Mouse (Mus musculus): ENCODE measurements around the gene Fer1l4. TPM values are rescaled to one million over a fixed set of nuclear protein-coding genes. Genes with fewer than 3 reads are reported as not detected.
A peak's percentile ranks its signal among the peaks of the same experiment; 100 is the strongest.

The Fer1l4 gene
- total RNA-seq, 2 experiments from 2014 or later: not detected

DNA sequence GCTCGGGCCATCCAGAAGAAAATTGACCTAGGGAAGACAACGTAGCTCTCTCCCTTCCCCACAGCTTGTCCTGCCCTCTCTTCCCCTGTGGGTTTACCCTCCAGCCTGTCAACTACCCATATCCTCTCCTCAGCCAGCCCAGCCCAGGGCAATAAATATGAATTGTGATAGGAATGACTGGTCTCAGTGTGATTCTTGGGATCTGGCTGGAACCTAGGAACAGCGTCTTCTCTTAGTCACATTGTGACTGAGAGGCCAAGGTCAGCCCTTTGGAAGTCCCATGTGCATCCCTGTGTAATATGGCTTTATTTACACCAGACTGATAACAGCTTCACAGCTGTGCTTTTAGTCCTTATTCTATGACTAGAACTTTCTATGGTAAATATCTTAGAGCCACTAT lies 34.6 kb downstream of the Fer1l4 start:
- ATAC-seq (replicated peaks; ENCODE audit: poor library complexity): no peak

DNA sequence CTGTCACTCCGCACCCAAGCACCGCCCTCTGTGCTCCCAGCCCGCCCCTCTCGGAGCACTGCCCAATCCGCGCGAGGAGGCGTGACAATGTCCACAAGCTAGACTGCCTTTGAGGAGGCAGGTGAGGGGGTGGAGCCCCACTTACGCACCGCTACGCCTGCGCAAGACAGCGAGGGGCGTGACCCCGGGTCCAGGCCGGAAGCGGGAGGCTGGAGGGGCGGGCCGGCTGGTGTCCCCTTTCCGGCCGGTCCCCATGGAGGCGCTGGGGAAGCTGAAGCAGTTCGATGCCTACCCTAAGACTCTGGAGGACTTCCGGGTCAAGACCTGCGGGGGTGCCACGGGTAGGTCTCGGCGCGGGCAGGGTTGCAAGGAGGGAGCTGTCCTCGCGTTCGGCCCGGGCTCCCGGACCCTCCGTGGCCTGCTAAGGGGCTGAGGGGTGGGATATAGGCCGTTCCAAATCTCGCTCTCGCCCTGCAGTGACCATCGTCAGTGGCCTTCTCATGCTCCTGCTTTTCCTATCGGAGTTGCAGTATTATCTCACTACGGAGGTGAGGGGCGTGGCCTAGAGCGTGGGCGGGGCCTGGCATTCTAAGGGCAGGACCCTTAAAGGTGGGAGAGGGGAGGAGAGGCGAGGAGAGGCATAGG lies 44.7 kb downstream of the Fer1l4 start, which contains the start of the genes 6430550D23Rik and Ergic3:
Gene 6430550D23Rik, minus strand, starts transcription at position 90 of the 645 bp plus-strand sequence.
Gene Ergic3, plus strand, starts transcription at position 158 of the 645 bp plus-strand sequence.
- ATAC-seq (replicated peaks; ENCODE audit: poor library complexity): peak; percentile 99

DNA sequence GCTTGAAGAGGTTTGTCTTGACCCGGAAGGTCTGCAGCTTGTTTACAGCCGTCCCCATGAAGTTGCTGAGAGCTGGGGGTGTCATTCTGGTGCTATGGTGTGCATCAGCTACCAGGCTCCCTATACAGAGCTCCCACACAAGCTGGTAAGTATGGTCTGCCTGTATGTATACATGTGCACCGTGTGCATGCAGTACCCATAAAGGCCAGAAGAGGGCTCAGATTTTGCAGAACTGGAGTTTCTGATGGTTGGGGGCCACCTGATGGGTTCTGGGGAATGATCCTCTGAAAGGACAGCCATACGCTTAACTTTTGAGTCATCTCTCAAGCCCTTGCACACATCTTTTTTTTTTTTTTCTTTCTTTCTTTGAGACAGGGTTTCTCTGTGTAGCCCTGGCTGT lies 47.4 kb downstream of the Fer1l4 start:
- no peak for ATAC-seq (replicated peaks; ENCODE audit: poor library complexity)

DNA sequence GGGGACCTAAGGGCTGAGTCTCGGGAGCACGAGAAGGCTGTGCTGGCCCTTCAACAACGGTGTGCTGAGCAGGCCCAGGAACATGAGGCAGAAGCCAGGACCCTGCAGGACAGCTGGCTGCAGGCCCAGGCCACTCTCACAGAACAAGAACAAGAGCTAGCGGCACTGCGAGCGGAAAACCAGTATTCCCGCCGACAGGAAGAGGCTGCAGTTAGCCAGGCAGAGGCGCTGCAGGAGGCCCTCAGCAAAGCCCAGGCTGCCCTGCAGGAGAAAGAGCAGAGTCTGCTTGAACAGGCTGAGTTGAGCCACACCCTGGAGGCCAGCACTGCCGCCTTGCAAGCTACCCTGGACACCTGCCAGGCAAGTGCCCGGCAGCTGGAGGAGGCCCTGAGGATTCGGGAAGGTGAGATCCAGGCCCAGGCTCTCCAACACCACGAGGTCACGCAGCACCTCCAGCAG lies 60.9 kb downstream of the Fer1l4 start:
- ATAC-seq (replicated peaks; ENCODE audit: poor library complexity): peak; percentile 36

DNA sequence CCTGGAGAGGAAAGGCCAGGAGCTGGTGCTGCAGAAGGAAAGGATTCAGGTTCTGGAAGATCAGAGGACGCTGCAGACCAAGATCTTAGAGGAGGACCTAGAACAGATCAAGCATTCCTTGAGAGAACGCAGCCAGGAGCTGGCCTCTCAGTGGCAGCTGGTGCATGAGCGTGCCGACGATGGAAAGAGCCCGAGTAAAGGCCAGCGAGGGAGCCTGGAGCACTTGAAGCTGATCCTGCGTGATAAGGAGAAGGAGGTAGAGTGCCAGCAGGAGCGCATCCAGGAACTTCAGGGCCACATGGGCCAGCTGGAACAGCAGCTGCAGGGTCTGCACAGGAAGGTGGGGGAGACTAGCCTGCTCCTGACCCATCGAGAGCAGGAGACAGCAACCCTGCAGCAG lies 61.6 kb downstream of the Fer1l4 start:
- ATAC-seq (replicated peaks; ENCODE audit: poor library complexity): no peak

- peak; percentile 97 for ATAC-seq (replicated peaks; ENCODE audit: poor library complexity)
Observed at GRCm38 (mm10) chr2:155989085-155989484, 63.7 kb downstream of the Fer1l4 start.

GRCm38 (mm10) chr2:155987131-155987530 lies 65.6 kb downstream of the Fer1l4 start:
- ATAC-seq (replicated peaks; ENCODE audit: poor library complexity): no peak

- no peak for ATAC-seq (replicated peaks; ENCODE audit: poor library complexity)
Observed at GRCm38 (mm10) chr2:155985776-155986175, 67.0 kb downstream of the Fer1l4 start.

GRCm38 (mm10) chr2:155979328-155979991 lies 73.3 kb downstream of the Fer1l4 start:
- ATAC-seq (replicated peaks; ENCODE audit: poor library complexity): peak; percentile 99

GRCm38 (mm10) chr2:155974087-155974731 lies 78.5 kb downstream of the Fer1l4 start:
- ATAC-seq (replicated peaks; ENCODE audit: poor library complexity): no peak

DNA sequence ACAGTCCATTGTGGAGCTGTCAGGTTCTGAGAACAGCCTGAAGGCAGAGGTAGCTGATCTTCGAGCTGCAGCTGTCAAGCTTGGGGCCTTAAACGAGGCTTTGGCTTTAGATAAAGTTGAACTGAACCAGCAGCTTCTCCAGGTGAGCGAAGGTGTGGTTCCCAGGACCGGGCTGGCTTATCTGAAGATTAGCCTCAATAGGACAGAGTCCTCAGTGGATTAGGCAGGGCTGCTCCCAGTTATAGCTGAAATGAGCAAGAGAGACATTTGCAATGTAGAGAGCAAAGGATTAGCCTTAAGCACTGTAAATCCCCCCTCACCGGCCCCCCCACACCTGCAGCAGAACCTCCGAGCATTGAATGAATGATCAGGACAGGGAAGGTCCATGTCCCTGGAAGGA lies 79.4 kb downstream of the Fer1l4 start:
- ATAC-seq (replicated peaks; ENCODE audit: poor library complexity): no peak

Other genes with a start within 250 kb of the Fer1l4 start
- gene BC029722, start 233.5 kb downstream of the Fer1l4 start, total RNA-seq (2015): 13.2 and 18.8 TPM in 2 replicates
- gene BC029722, start 233.5 kb downstream of the Fer1l4 start, total RNA-seq (2017): 13.2 and 14.8 TPM in 2 replicates
- 261 and 264 TPM in 2 replicates for gene Eif6, start 226.0 kb downstream of the Fer1l4 start, total RNA-seq (2015)
- gene Eif6, start 226.0 kb downstream of the Fer1l4 start, total RNA-seq (2017): 58.5 and 84.7 TPM in 2 replicates
- not detected in 2 replicates for gene Fam83c, start 218.1 kb downstream of the Fer1l4 start, total RNA-seq (2015)
- not detected in 2 replicates for gene Fam83c, start 218.1 kb downstream of the Fer1l4 start, total RNA-seq (2017)
- gene Uqcc1, start 122.6 kb downstream of the Fer1l4 start, total RNA-seq (2015): 39.6 and 40.4 TPM in 2 replicates
- gene Uqcc1, start 122.6 kb downstream of the Fer1l4 start, total RNA-seq (2017): 51.5 and 55.1 TPM in 2 replicates
- not detected in 2 replicates for gene Gm15557, start 112.2 kb downstream of the Fer1l4 start, total RNA-seq (2015)
- gene Gm15557, start 112.2 kb downstream of the Fer1l4 start, total RNA-seq (2017): not detected in 2 replicates
- not detected in 2 replicates for gene Gdf5, start 107.6 kb downstream of the Fer1l4 start, total RNA-seq (2015)
- gene Gdf5, start 107.6 kb downstream of the Fer1l4 start, total RNA-seq (2017): not detected in 2 replicates
- gene Cep250, start 96.5 kb downstream of the Fer1l4 start, total RNA-seq (2015): 9.6 and 12.7 TPM in 2 replicates
- gene Cep250, start 96.5 kb downstream of the Fer1l4 start, total RNA-seq (2017): 30.7 and 44.6 TPM in 2 replicates
- 0.10 and 0.74 TPM in 2 replicates for gene 6430550D23Rik, start 45.0 kb downstream of the Fer1l4 start, total RNA-seq (2015)
- 0.20 and 0.92 TPM in 2 replicates for gene 6430550D23Rik, start 45.0 kb downstream of the Fer1l4 start, total RNA-seq (2017)
- gene Ergic3, start 44.9 kb downstream of the Fer1l4 start, total RNA-seq (2015): 206 and 246 TPM in 2 replicates
- gene Ergic3, start 44.9 kb downstream of the Fer1l4 start, total RNA-seq (2017): 65.3 and 76.8 TPM in 2 replicates
- 1.3 and 1.7 TPM in 2 replicates for gene Spag4, start 12.2 kb upstream of the Fer1l4 start, total RNA-seq (2015)
- gene Spag4, start 12.2 kb upstream of the Fer1l4 start, total RNA-seq (2017): 2.6 and 3.3 TPM in 2 replicates
- gene Cpne1, start 59.0 kb upstream of the Fer1l4 start, total RNA-seq (2015): 36.8 and 39.2 TPM in 2 replicates
- 22.1 and 26.1 TPM in 2 replicates for gene Cpne1, start 59.0 kb upstream of the Fer1l4 start, total RNA-seq (2017)
- gene Rbm12, start 59.0 kb upstream of the Fer1l4 start, total RNA-seq (2015): 34.4 and 44.8 TPM in 2 replicates
- 33.6 and 59.0 TPM in 2 replicates for gene Rbm12, start 59.0 kb upstream of the Fer1l4 start, total RNA-seq (2017)
- gene Gm28036, start 74.1 kb upstream of the Fer1l4 start, total RNA-seq (2015): 1.6 and 6.4 TPM in 2 replicates
- gene Gm28036, start 74.1 kb upstream of the Fer1l4 start, total RNA-seq (2017): 23.1 and 25.5 TPM in 2 replicates
- 104 and 134 TPM in 2 replicates for gene Romo1, start 91.1 kb upstream of the Fer1l4 start, total RNA-seq (2015)
- 13.2 and 27.2 TPM in 2 replicates for gene Romo1, start 91.1 kb upstream of the Fer1l4 start, total RNA-seq (2017)
- gene Nfs1, start 91.2 kb upstream of the Fer1l4 start, total RNA-seq (2015): 54.3 and 71.4 TPM in 2 replicates
- gene Nfs1, start 91.2 kb upstream of the Fer1l4 start, total RNA-seq (2017): 32.4 and 35.0 TPM in 2 replicates
- 515 and 549 TPM in 2 replicates for gene Rbm39, start 127.3 kb upstream of the Fer1l4 start, total RNA-seq (2015)
- gene Rbm39, start 127.3 kb upstream of the Fer1l4 start, total RNA-seq (2017): 502 and 605 TPM in 2 replicates
- gene Phf20, start 143.5 kb upstream of the Fer1l4 start, total RNA-seq (2015): 42.8 and 46.8 TPM in 2 replicates
- gene Phf20, start 143.5 kb upstream of the Fer1l4 start, total RNA-seq (2017): 53.8 and 61.2 TPM in 2 replicates